Mouse (Mus musculus) liver, postnatal 0 days (tissue): ENCODE measurements around the gene Ugt1a9. TPM values are rescaled to one million over a fixed set of nuclear protein-coding genes. Genes with fewer than 3 reads are reported as not detected.

Source experiments
- ATAC-seq: fragments of 200-750 bp; cut with Nextera tagmentation; 2 replicates; pipeline ENCODE4 v1.8.0; 2017; ENCODE audit warnings: mild to moderate bottlenecking, moderate library complexity
- DNase-seq: peaks from one replicate; pipeline ENCODE4 v3.0.0-alpha.2; 2016
- H3K27ac ChIP-seq: fragments of 300-500 bp; sonication (generic); 2 replicates; pipeline ENCODE4 v1.5.1; 2014; ENCODE audit warnings: antibody characterized with exemption, moderate library complexity, mild to moderate bottlenecking, low read depth
- H3K27me3 ChIP-seq: fragments of 300-500 bp; sonication (generic); 2 replicates; pipeline ENCODE4 v1.6.1; 2014; ENCODE audit warnings: low read length, control low read depth, mixed read lengths; ENCODE audit not compliant: insufficient read depth
- H3K36me3 ChIP-seq: fragments of 300-500 bp; sonication (generic); replicated peaks from 2 replicates; pipeline ENCODE4 v1.6.1; 2014; ENCODE audit warnings: mild to moderate bottlenecking, control low read depth, low read length, moderate library complexity, mixed read lengths; ENCODE audit not compliant: insufficient read depth
- H3K4me1 ChIP-seq: fragments of 300-500 bp; sonication (generic); 2 replicates; pipeline ENCODE4 v1.6.1; 2014; ENCODE audit warnings: antibody characterized with exemption, mild to moderate bottlenecking, control low read depth; ENCODE audit not compliant: insufficient read depth
- H3K4me2 ChIP-seq: fragments of 300-500 bp; sonication (generic); 2 replicates; pipeline ENCODE4 v1.6.1; 2014; ENCODE audit warnings: low read depth, mild to moderate bottlenecking, low read length, moderate library complexity, mixed read lengths
- H3K4me3 ChIP-seq: fragments of 300-500 bp; sonication (generic); 2 replicates; pipeline ENCODE4 v1.5.1; 2014; ENCODE audit warnings: low read depth, low read length
- H3K9ac ChIP-seq: fragments of 300-500 bp; sonication (generic); replicated peaks from 2 replicates; pipeline ENCODE4 v1.6.1; 2014; ENCODE audit warnings: mild to moderate bottlenecking, moderate library complexity
- H3K9me3 ChIP-seq: fragments of 300-500 bp; sonication (generic); 2 replicates; pipeline ENCODE4 v1.6.1; 2016; ENCODE audit warnings: mild to moderate bottlenecking, control low read depth, low read length, mixed read lengths
- CTCF ChIP-seq: sonication (generic); IDR thresholded peaks from 2 replicates; pipeline ENCODE4 v1.5.1; 2016; ENCODE audit warnings: antibody characterized with exemption, low read depth
- EP300 ChIP-seq: IDR thresholded peaks from 2 replicates; pipeline ENCODE4 v1.6.1; 2016; ENCODE audit warnings: antibody characterized with exemption, low read depth, mild to moderate bottlenecking
- WGBS: fragments of 180-500 bp; shearing (Covaris S2); extraction: QIAGEN DNeasy Blood & Tissue Kit; methylation state at CpG from one replicate; pipeline ENCODE4 v1.1.7; 2014; ENCODE audit not compliant: insufficient replicate concordance; 5-methylcytosine and 5-hydroxymethylcytosine counted together
- polyA plus RNA-seq: library from polyadenylated mRNA; unstranded; fragments of >200 nt; fragmentation: Nextera tagmentation; extraction: Ambion mirVana; gene quantifications from 2 replicates; pipeline ENCODE4 v1.2.1, GENCODE M21; 2015

Gene Ugt1a9
- polyA plus RNA-seq, 1 experiment from 2014 or later, result 0.54 TPM

GRCm38 (mm10) chr1:88260604-88261377, 190.2 kb downstream of the Ugt1a9 start:
- H3K4me1 ChIP-seq, result peaks cover 54% of the 10 kb centered on the region
- peak overlapping the region; percentile 53 for H3K27ac ChIP-seq
- peaks cover 47% of the 10 kb centered on the region for H3K36me3 ChIP-seq
- WGBS, result 64% methylated on average over 10 of the region's 10 CpGs
- H3K9ac ChIP-seq, result no peak overlapping the region
- H3K27me3 ChIP-seq, result no peaks in the 10 kb centered on the region
- H3K9me3 ChIP-seq, result no peaks in the 10 kb centered on the region
- ATAC-seq (peak; percentile 32), DNase-seq (peak; percentile 69)
- H3K4me2 ChIP-seq, result 0 out of 2 replicates have a peak overlapping the region, but pooled peaks have one; percentile 1
- TF ChIP-seq EP300, result no peak
- no peak for TF ChIP-seq CTCF
- H3K4me3 ChIP-seq, result no peak overlapping the region

- H3K36me3 ChIP-seq, result peaks cover 57% of the 10 kb centered on the region
- H3K27me3 ChIP-seq, result no peaks in the 10 kb centered on the region
- TF ChIP-seq CTCF (no peak), EP300 (no peak)
- ATAC-seq, result no peak
- H3K4me3 ChIP-seq, result no peak overlapping the region
- H3K9me3 ChIP-seq, result no peaks in the 10 kb centered on the region
- H3K27ac ChIP-seq, result no peak overlapping the region
- WGBS, result 82% methylated on average over 7 of the region's 7 CpGs
- peaks cover 54% of the 10 kb centered on the region for H3K4me1 ChIP-seq
- no peak overlapping the region for H3K4me2 ChIP-seq
- H3K9ac ChIP-seq, result no peak overlapping the region
- DNase-seq, result no peak
Observed at GRCm38 (mm10) chr1:88261706-88262105, 191.1 kb downstream of the Ugt1a9 start.

GRCm38 (mm10) chr1:88262255-88262654, 191.7 kb downstream of the Ugt1a9 start:
- WGBS, result 76% methylated on average over 4 of the region's 4 CpGs
- Histone ChIP-seq H3K36me3 (peaks cover 62% of the 10 kb centered on the region), H3K4me1 (peaks cover 48% of the 10 kb centered on the region), H3K9me3 (no peaks in the 10 kb centered on the region), H3K9ac (no peak overlapping the region), H3K4me3 (no peak overlapping the region), H3K27me3 (no peaks in the 10 kb centered on the region), H3K4me2 (no peak overlapping the region), H3K27ac (no peak overlapping the region)
- peak; percentile 84 for DNase-seq
- no peak for TF ChIP-seq CTCF
- TF ChIP-seq EP300, result no peak
- ATAC-seq, result no peak

- Histone ChIP-seq H3K4me3 (no peak overlapping the region), H3K9me3 (no peaks in the 10 kb centered on the region), H3K4me1 (peaks cover 47% of the 10 kb centered on the region), H3K4me2 (no peak overlapping the region), H3K36me3 (peaks cover 69% of the 10 kb centered on the region), H3K27ac (no peak overlapping the region), H3K27me3 (no peaks in the 10 kb centered on the region), H3K9ac (no peak overlapping the region)
- no peak for DNase-seq
- ATAC-seq, result no peak
- 64% methylated on average over 6 of the region's 6 CpGs for WGBS
- TF ChIP-seq CTCF, result no peak
- no peak for TF ChIP-seq EP300
Observed at GRCm38 (mm10) chr1:88262961-88263360, 192.4 kb downstream of the Ugt1a9 start.

- H3K4me1 ChIP-seq, result peaks cover 45% of the 10 kb centered on the region
- no peak overlapping the region for H3K4me3 ChIP-seq
- peaks cover 77% of the 10 kb centered on the region for H3K36me3 ChIP-seq
- 83% methylated on average over 5 of the region's 5 CpGs for WGBS
- H3K27me3 ChIP-seq, result no peaks in the 10 kb centered on the region
- TF ChIP-seq CTCF, result no peak
- TF ChIP-seq EP300, result no peak
- ATAC-seq (no peak), DNase-seq (no peak)
- H3K4me2 ChIP-seq, result no peak overlapping the region
- no peak overlapping the region for H3K9ac ChIP-seq
- no peak overlapping the region for H3K27ac ChIP-seq
- H3K9me3 ChIP-seq, result no peaks in the 10 kb centered on the region
Observed at GRCm38 (mm10) chr1:88263778-88264177, 193.2 kb downstream of the Ugt1a9 start.

GRCm38 (mm10) chr1:88264237-88264868, 193.8 kb downstream of the Ugt1a9 start:
- Histone ChIP-seq H3K27ac (no peak overlapping the region), H3K9ac (no peak overlapping the region), H3K4me3 (no peak overlapping the region), H3K9me3 (no peaks in the 10 kb centered on the region), H3K4me1 (peaks cover 39% of the 10 kb centered on the region), H3K36me3 (peaks cover 83% of the 10 kb centered on the region), H3K4me2 (no peak overlapping the region), H3K27me3 (no peaks in the 10 kb centered on the region)
- WGBS, result 82% methylated on average over 7 of the region's 7 CpGs
- ATAC-seq (no peak), DNase-seq (no peak)
- TF ChIP-seq CTCF (no peak), EP300 (no peak)
